Mouse (Mus musculus): Measurements from ENCODE around the gene Aebp2.

DNA sequence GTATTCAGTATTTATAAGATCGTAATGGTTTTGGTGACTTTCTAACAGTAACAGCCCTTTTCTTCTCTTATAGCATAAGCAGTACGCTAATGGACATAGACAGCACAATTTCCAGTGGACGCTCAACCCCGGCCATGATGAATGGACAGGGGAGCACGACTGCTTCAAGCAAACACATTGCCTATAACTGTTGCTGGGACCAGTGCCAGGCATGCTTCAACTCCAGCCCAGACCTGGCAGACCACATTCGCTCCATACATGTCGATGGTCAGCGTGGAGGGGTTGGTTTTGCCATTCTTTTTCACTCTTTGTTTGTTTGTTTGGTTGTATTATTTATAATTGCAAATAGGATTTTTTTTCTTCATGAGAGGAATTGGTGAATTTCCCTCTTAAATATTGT is 11.2 kb downstream of the Aebp2 start:
- TF ChIP-seq CTCF (IDR thresholded peaks at IDR 0.05; ENCODE audit: low read depth) (no peak), EP300 (IDR thresholded peaks at IDR 0.05; ENCODE audit: low read depth) (no peak)
